Mouse (Mus musculus): ENCODE results near the gene Ifnl3.
"Not testable (repeated sequence)": the region's sequence is repeated elsewhere in the genome, so short reads cannot be mapped to it uniquely, and the experiment has no call there.

The Ifnl3 gene

DNA sequence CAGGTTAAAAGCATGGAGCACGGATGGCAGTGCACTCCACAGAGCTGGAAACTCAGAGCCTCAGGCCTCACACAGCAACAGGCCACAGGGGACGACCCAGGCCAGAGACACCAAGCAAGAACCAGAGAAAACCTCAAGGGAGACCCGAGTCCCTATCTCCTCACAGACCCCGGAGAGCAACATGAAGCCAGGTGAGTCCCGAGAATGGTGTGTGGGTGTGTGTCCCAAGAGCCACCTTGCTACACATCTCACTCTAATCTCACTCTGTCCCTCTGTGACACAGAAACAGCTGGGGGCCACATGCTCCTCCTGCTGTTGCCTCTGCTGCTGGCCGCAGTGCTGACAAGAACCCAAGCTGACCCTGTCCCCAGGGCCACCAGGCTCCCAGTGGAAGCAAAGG lies at the start of gene Ifnl3:
Ifnl3 (plus strand) TSS at position 301 of the 400 bp plus-strand sequence.
- not testable (repeated sequence) for DNase-seq (ENCODE audit: low spot score in 2 of 2)

DNA sequence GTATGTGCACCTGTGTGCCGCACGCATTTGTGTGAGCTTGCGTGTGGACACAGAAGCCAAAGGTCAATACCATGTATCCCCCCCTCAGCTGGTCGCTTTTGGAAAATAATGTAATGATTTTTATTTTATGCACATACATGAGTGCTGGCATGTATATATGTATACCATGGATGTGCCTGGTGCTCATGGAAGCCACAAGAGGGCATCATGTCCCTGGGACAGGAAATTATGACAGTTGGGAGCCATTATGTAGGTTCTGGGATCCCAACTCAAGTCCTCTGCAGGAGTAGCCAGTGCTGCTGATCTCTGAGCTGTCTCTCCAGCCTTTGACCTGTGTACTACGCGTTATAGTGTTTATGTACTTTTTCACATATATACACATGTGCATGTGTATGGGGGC lies 46.4 kb upstream of the Ifnl3 start:
- DNase-seq (ENCODE audit: low spot score in 2 of 2), result no peak

DNA sequence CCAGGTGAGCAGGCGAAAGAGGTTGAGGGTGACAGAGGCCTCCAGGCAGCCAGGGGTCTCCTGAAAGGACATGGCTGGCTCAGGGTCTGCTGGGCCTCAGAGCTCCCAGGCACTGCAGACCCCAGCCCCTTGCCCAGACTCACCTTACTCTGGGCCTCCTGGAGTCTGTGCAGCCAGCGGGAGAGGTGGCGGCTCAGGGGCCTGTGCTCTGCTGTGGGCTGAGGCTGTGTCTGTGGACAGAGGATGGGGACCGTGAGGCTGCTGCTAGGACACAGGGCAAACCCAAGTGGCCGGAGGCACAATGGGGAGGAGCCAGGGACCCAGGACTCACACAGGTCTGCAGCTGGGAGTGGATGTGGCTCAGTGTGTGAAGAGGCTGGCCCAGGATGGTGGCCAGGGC lies 45.3 kb upstream of the Ifnl3 start:
- DNase-seq (ENCODE audit: low spot score in 2 of 2), result no peak

DNA sequence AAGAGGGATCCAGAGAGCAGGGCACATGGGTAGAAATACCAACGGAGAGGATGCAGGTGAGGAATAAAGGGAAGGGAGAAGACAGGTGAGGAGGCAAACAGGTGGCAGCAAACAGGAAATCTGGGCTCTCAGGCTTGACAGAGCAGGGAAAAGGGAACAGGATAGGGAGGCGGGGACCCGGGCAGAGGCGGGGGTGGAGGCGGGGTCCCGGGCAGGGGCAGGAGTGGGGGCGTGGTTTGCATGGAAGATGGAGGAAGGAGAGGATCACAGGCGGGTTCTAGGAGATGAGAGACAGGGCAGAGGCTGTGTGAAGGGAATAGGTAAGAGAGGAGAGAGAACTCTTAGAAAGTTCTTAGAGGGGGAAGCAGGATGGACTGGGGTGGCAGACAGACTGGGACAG lies 43.8 kb upstream of the Ifnl3 start:
- DNase-seq (ENCODE audit: low spot score in 2 of 2), result no peak

DNA sequence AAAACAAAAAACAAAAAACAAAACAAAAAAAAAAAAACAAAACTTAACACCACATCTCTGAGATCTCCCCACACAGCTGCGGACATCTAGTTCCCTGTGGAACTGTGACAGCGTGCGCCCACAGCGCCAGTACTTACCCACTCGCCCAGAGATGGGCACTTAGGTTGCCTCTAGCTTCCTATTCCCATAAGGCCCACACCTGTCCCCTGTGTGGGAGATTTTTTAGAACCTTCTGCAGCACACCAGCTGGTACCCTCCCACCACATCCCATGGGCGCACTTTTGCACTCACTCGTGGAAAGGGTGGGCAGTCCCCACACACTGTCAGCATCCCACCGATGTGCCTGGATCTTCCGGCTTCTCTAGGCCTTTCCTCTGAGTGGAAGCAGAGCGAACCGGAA lies 39.8 kb upstream of the Ifnl3 start:
- peak in 1 of 2 experiments; percentile 62 for DNase-seq (ENCODE audit: low spot score in 2 of 2)

DNA sequence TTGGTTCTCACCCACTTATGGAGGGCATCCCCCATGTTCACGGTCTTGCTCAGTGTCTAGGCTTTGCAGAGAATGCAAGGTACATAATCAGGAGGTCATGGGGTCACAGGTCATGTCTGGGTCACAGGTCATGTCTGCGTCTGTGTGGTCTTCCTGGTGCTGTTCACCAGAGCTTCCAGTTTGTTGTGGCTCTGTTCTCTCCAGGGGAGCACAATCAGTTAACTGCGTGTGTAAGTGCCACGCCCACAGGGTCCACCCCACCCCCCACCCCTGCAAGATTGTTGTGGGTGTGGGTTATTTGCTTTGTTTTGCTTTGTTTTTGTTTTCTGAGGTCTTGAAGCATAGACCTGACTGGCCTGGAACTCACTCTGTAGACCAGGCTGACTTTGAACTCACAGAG lies 38.4 kb upstream of the Ifnl3 start:
- DNase-seq (ENCODE audit: low spot score in 2 of 2), result no peak

DNA sequence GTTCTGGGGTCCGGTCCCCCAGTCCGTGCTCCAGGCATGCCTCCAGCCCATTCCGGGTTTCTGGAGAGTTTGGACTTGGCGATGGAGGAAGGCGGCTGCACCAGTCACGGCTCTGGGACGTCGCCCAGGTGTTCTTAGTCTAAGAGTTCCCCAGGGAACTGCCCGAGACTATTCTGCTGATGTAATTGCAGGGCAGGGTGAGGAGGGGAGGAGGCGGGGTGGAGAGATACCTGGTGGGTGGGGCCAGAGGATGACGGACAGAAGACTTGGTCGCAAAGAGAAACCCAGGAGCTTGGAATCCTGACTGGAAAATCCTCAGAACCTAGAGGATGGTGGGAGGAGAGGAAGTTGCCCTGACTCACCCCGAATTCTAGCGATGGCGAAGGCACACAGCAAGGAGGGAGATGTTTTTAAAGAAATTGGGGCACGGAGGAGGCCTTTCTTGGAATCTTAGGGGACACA lies 34.6 kb upstream of the Ifnl3 start:
- peak; percentile 27 to 57 for DNase-seq (ENCODE audit: low spot score in 2 of 2)

DNA sequence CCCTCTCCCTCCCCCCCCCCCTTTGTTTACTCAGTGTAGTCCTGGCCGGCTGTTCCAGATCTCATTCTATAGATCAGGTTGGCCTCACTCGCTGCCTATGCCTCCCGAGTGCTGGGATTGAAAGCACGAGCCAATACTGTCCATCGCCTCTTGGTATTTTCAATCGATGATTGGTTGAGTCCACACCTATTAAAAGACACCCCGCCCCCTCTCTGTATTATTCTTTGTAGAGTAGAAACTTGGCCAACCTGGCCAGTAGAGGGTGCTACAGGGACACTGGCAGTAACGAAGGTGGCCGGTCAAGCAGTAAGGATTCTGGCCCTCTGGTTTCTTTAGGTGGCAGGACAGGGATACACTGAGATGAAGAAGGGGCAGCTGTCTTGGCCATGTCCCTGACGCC lies 32.2 kb upstream of the Ifnl3 start:
- DNase-seq (ENCODE audit: low spot score in 2 of 2), result peak in 1 of 2 experiments; percentile 14

DNA sequence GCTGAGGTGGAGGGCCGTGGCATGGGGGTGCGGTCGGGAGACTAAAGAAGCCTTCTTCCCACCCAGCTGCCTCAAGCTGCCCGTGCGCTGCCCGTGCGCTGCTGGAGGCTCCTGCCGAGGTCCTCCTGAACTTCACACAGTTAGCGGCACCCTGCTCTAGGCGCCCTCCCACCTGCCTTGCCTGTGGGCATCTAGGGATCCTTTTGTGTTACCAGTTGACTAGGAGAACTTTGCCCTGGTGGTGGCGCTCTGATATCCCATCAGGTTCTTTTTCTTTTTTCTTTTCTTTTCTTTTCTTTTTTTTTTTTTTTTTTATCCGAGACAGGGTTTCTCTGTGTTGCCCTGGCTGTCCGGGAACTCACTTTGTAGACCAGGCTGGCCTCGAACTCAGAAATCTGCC lies 31.7 kb upstream of the Ifnl3 start:
- no peak for DNase-seq (ENCODE audit: low spot score in 2 of 2)

DNA sequence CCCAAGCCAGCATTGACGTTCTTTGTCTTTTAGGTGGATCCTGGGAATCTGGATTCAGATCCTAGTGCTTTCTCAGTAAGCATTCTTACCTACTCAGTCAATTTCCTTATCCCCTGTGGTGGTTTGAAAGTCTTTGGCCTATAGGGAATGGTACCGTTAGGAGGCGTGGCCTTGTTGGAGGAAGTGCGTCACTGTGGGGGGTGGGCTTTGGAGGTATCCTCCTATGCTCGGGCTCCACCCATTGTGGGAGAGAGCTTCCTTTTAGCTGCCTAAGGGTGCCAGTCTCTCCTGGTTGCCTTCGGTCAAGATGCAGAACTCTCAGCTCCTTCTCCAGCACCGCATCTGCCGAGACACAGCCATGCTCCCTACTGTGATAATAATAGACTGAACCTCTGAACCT lies 30.3 kb upstream of the Ifnl3 start:
- DNase-seq (ENCODE audit: low spot score in 2 of 2), result no peak

DNA sequence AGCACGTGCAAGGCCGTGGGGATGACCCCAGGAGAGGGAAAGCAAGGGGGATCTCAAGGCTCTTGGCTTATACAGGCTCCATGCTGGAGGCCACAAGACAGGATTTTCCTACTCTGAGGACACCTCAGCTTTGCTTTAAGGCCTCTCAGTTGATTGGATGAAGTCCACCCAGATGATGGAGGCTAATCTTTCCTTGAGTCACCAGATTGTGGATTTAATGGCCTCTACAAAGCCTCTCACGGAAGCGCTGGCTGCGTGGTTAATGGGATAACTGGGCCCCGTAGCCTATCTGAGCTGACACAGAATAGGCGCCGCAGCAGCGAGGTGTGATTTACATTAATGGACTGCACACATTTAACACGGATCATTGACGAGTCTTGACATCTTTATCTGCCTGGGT lies 27.2 kb upstream of the Ifnl3 start:
- no peak for DNase-seq (ENCODE audit: low spot score in 2 of 2)

DNA sequence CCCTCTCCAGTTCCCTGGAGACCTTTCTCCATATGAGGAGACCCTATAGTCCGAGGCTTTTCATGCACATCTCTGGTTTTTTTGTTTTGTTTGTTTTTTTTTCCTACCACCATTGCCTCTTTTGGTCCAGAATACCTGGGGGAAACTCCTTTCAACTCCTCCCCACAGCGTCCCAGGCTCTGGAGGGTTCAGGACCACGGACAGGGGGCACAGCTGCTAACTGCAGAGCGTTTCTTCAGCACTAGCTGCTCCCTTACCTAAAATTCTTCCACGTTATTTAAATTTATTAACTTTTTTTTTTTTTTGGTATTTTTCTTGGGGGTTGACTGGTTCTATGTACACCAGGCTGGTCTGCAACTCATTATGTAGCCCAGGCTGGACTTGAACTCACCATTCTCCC lies 17.1 kb upstream of the Ifnl3 start:
- DNase-seq (ENCODE audit: low spot score in 2 of 2), result no peak

DNA sequence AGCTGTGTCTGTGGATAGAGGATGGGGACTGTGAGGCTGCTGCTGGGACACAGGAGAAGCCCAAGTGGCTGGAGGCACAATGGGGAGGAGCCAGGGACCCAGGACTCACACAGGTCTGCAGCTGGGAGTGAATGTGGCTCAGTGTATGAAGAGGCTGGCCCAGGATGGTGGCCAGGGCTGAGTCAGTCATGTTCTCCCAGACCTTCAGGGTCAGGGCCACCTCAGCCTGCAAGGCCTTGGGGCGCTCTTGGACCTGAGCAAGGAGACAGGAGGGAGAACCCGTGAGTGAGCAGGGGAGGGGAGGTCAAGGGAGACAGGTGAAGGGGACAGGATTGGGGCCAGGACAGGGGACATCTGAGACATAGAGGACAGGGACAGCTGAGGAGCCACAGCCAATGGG lies 13.5 kb upstream of the Ifnl3 start:
- DNase-seq (ENCODE audit: low spot score in 2 of 2), result not testable (repeated sequence)

DNA sequence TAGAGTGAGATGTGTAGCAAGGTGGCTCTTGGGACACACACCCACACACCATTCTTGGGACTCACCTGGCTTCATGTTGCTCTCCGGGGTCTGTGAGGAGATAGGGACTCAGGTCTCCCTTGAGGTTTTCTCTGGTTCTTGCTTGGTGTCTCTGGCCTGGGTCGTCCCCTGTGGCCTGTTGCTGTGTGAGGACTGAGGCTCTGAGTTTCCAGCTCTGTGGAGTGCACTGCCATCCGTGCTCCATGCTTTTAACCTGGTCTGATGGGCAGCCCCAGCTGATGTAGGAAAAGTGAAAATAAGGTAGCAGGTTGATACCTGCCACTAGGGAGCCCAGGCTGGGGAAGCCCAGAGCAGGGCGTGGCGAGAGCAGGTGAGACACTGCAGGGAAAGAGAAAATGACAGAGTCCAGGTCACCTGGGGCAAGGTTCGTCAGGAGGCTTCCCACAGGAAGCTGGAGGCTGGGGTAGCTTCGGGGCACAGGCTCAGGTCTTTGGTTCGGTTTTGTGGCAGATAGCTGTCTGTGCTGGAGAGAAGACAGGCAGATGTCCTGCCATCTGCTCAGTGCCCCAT lies 12.1 kb upstream of the Ifnl3 start, which contains the start of gene Ifnl2:
Ifnl2 (minus strand) TSS at position 51 of the 570 bp plus-strand sequence.
- DNase-seq (ENCODE audit: low spot score in 2 of 2), result not testable (repeated sequence)

DNA sequence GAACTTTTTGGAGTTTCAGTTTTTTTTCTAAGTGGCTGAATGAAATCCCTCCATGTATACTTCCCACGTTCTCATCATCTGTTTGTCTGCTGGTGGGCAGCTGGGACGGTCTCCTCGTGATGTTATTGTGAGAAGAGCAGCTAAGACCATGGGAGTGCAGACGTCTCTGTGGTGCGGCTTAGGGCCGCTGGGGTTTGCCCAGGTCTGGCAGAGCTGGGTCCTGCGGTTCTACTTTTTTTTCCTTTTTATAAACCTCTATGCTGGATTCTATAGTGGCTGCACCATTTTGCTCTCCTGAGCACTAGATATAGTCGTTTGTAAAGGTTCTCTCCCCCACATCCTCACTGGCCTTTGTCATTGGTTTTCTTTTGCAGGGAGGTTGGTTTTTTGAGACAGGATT lies 11.2 kb upstream of the Ifnl3 start:
- no peak for DNase-seq (ENCODE audit: low spot score in 2 of 2)

DNA sequence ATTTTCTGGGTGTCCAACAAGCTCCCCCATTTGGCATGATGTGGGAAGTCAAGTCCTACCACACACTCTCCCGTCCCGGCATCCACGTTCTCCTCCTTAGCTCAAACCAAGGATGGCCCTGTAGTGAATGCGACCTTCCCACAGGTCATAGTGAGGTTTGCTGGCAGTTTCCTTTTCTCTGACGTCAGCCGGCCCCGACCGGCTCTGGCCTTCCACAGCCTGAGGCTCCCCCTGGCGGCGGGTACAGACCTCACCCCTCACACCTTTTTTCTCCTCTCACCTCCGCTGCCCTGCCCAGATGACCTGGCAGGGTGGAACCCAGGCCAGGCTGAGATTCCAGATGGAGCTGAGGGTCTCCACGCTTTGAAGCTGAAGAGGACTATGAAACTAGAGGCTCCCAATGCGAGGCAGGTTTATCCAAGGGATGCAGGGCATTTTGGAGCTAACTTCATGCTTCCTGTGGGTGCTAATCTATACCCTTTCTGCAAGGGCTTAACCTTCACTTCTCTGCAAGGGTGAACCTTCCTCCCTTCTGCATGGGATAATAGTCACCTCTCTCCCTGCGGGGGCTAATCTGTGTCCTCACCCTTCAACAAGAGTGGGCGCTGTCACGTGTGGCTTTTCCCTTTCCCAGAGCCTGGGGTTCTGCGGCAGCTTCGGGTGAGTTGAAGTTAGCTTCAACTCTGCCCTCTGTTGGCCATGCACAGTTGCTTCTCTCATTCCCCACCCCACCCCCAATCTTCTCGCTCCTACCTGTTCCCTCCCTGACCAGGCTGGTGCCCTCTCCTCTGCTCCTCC lies 5.5 kb downstream of the Ifnl3 start:
- DNase-seq (ENCODE audit: low spot score in 2 of 2), result peak; percentile 6 to 16

DNA sequence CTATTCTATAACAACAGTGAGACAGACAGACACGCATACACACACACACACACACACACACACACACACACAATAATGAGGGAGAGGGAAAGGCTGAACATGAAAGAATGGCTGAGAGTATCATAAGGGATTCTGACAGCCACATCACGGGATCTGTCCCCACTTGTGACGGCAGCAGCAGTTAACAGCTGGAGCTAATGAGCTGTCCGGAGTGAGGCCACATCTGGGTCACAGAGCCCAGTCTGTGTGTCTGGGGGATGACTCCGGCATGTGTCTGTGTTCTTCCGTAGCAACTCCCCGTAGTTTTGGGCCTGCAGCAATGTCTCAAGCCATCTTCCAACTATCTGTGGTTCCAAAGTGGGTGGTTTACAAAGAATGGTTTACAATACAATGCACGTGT lies 9.4 kb downstream of the Ifnl3 start:
- no peak for DNase-seq (ENCODE audit: low spot score in 2 of 2)

DNA sequence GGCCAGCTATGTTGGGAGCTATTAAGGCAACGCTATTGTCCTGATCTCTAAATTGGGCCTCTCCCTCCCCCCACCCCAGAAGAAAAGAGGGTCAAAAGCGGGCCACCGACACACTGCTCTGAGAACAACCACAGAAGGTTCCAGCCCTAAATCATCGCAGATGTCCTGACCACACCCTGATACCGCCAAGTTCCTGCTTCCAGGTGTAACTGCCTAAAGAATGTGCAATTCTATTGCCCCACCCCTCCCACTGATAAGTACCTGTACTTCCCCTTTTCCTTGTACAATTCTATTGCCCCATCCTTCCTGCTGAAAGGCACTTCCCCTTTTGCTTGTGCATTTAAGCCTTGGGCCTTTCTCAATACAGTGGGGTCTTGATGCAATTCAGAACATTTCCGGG lies 16.2 kb downstream of the Ifnl3 start:
- DNase-seq (ENCODE audit: low spot score in 2 of 2), result not testable (repeated sequence)

DNA sequence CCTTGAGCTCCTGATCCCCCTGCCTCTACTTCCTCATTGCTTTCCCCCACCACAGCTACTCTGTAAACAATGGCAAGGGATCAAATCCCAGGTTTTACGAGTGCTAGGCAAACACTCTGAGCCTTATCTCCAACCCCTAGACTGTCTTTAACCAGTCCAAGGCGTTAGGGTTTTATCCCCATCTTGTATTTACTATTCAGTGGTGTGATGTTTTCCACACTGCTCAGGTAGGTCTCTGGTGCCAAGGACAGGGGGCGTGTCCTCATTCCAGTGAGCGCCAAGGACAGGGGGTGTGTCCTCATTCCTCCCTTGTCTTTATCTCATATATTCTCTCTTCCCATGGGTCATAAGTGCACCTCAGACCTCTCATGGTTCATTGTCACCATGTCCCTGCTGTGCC lies 17.9 kb downstream of the Ifnl3 start, which contains the start of gene Sycn:
Sycn (plus strand) TSS at position 360 of the 400 bp plus-strand sequence.
- no peak for DNase-seq (ENCODE audit: low spot score in 2 of 2)

DNA sequence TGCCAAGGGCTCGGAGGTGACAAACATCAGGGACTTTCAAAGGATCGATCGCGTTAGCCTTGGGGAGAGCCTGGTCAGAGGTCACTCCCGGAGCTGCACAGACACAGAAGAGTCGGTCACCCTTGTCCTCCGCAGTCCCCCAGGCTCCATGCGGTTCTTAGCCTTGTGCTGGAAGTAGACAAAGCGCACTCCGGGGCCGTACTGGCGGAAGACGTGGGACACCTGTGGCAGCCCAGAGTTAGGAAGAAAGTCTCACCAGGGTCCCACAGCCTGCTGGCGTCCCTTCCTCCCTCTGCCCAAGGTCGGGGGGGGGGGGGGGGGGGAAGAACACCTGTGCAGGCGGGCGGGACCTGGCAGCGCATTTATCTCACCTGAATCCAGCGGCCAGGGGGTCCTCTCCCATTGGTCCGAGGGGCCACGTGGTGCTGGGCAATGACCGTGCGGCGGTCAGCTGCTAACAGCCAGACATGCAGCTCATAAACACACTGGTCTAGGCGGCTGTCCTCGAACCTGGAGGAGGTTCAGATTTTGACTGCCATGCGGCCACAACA lies 21.5 kb downstream of the Ifnl3 start:
- DNase-seq (ENCODE audit: low spot score in 2 of 2), result no peak

DNA sequence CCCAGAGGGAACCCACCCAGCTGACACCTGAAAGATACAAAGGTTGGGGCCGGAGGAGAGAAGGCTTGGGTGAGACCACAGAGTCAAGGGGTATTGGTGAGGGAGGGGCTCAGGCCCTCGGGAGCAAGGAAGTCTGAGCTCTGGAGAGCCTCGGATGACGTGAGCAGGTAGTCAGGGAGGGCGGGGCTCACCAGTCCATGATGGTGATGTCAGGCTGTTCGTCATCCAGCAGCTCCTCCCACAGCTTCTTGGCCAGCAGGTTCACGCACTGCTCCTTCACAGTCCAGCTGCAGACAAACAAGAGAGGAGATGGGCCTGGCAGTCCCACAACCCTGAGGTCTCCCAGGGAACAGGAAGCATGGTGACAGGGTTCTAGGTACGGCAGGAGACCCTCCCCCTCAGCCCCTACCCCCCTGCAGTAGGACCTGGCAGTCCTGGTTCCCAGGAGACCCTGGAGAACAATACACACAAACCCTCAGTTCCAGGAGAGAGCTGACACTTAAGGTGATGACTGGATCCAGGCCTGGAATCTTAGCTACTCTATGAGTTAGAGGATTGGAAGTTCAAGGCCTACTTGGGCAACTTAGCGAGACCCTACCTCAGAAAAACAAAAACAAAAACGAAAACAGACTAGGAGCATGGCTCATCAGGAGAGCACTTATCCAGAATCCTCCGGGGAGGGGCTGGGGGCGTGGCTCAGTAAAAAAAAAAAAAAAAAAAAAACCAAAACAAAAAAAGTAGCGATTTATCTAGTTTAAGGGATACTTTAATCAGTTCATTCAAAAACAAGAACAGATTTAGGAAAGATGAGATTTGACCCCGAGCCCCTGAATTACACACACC lies 22.6 kb downstream of the Ifnl3 start:
- no peak for DNase-seq (ENCODE audit: low spot score in 2 of 2)

DNA sequence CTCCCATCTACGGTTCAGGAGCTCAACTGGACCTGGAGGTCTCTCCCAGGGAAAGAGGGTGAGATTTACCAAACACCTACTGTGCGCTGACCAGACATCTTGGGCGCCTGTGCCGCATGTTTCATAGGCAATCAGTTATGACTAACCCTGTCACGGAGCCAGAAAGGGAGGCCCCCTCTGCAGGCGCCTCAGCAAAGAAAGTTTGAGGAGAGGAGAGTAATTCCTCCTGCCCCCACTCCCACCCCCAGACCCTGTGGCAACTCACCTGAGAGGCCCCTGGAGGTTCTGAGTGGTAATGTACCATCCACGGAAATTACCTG lies 23.2 kb downstream of the Ifnl3 start:
- no peak for DNase-seq (ENCODE audit: low spot score in 2 of 2)
